Mouse (Mus musculus) liver, embryonic 16.5 days (tissue): ENCODE measurements around the gene Ttbk1. TPM values are rescaled to one million over a fixed set of nuclear protein-coding genes. Genes with fewer than 3 reads are reported as not detected.

ENCODE experiments used
- ATAC-seq: fragments of 200-750 bp; cut with Nextera tagmentation; 2 replicates; pipeline ENCODE4 v1.8.0; 2017; ENCODE audit warnings: low read depth, mild to moderate bottlenecking, moderate number of reproducible peaks, moderate library complexity
- H3K27ac ChIP-seq: fragments of 300-500 bp; sonication (generic); 2 replicates; pipeline ENCODE4 v1.5.1; 2014; ENCODE audit warnings: mild to moderate bottlenecking, low read length
- H3K27me3 ChIP-seq: fragments of 300-500 bp; sonication (generic); 2 replicates; pipeline ENCODE4 v1.6.1; 2014; ENCODE audit warnings: low read depth, low read length, mixed read lengths; ENCODE audit not compliant: control insufficient read depth, insufficient read depth
- H3K36me3 ChIP-seq: fragments of 300-500 bp; sonication (generic); 2 replicates; pipeline ENCODE4 v1.6.1; 2014; ENCODE audit warnings: mild to moderate bottlenecking; ENCODE audit not compliant: control insufficient read depth, insufficient read depth
- H3K4me1 ChIP-seq: fragments of 300-500 bp; sonication (generic); 2 replicates; pipeline ENCODE4 v1.6.1; 2014; ENCODE audit warnings: low read depth, low read length, mixed read lengths; ENCODE audit not compliant: control insufficient read depth
- H3K4me2 ChIP-seq: fragments of 300-500 bp; sonication (generic); 2 replicates; pipeline ENCODE4 v1.6.1; 2014; ENCODE audit warnings: low read depth, low read length, mixed read lengths
- H3K4me3 ChIP-seq: fragments of 300-500 bp; sonication (generic); 2 replicates; pipeline ENCODE4 v1.5.1; 2014; ENCODE audit warnings: low read depth, mild to moderate bottlenecking, low read length
- H3K9ac ChIP-seq: fragments of 300-500 bp; sonication (generic); 2 replicates; pipeline ENCODE4 v1.6.1; 2014; ENCODE audit warnings: low read depth, low read length
- H3K9me3 ChIP-seq: fragments of 300-500 bp; sonication (generic); replicated peaks from 2 replicates; pipeline ENCODE4 v1.6.1; 2016; ENCODE audit warnings: low read length; ENCODE audit not compliant: control insufficient read depth
- WGBS: fragments of 180-500 bp; shearing (Covaris S2); extraction: QIAGEN DNeasy Blood & Tissue Kit; methylation state at CpG from one replicate; pipeline ENCODE4 v1.1.7; 2014; ENCODE audit not compliant: insufficient replicate concordance; 5-methylcytosine and 5-hydroxymethylcytosine counted together
- polyA plus RNA-seq: library from polyadenylated mRNA; unstranded; fragments of >200 nt; fragmentation: Nextera tagmentation; extraction: Ambion mirVana; gene quantifications from 2 replicates; pipeline ENCODE4 v1.2.1, GENCODE M21; 2015

Gene Ttbk1
- polyA plus RNA-seq, 1 experiment from 2014 or later = not detected

DNA sequence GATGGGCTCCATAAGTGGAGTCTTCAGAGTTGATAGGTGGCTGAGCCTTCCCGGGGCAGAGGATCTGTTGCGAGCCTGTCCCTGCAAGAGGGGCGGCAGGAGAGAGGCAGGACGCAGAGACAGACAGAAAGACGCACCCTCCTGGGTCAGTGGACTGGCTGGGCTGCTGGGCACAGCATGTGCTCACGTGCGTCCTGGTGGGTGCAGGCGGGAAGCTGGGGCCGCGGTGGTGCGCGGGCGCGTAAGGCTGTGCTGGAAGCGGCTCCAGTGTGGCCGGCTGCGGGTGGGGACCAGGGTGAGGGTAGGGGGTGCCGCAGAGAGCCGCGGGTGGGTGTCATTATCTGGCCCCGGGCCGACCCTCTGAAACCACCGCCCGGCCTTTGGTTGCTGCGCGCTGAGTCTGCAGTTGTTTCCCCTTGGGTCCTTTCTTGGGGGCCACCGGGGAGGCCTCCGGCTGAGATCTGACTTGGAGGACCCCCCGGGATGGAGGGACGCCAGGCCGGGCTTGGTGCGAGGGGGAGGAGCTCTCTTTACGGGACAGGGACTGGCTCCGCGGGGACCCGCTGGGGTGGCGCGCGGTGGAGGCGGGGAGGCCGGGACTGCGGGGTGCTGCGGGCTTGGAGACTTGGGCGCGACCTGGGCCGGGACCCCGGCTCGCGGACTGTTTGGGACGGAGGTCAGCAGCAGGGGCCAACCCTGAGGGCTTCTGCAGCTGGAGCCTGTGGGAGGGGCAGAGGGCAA, 42.5 kb downstream of the Ttbk1 start:
- Histone ChIP-seq H3K4me1 (no peaks in the 10 kb centered on the region), H3K27ac (no peak overlapping the region), H3K36me3 (no peaks in the 10 kb centered on the region), H3K9ac (no peak overlapping the region), H3K27me3 (peaks cover 32% of the 10 kb centered on the region), H3K4me2 (no peak overlapping the region), H3K9me3 (no peaks in the 10 kb centered on the region), H3K4me3 (no peak overlapping the region)
- ATAC-seq = no peak
- 4% methylated on average over 49 of the region's 50 CpGs for WGBS

GRCm38 (mm10) chr17:46439176-46439575, 48.3 kb downstream of the Ttbk1 start:
- H3K4me3 ChIP-seq = no peak overlapping the region
- 73% methylated on average over 10 of the region's 10 CpGs for WGBS
- H3K36me3 ChIP-seq = no peaks in the 10 kb centered on the region
- no peak overlapping the region for H3K9ac ChIP-seq
- H3K9me3 ChIP-seq = no peaks in the 10 kb centered on the region
- ATAC-seq = no peak
- no peak overlapping the region for H3K27ac ChIP-seq
- H3K27me3 ChIP-seq = peaks cover 14% of the 10 kb centered on the region
- no peak overlapping the region for H3K4me2 ChIP-seq
- H3K4me1 ChIP-seq = no peaks in the 10 kb centered on the region

DNA sequence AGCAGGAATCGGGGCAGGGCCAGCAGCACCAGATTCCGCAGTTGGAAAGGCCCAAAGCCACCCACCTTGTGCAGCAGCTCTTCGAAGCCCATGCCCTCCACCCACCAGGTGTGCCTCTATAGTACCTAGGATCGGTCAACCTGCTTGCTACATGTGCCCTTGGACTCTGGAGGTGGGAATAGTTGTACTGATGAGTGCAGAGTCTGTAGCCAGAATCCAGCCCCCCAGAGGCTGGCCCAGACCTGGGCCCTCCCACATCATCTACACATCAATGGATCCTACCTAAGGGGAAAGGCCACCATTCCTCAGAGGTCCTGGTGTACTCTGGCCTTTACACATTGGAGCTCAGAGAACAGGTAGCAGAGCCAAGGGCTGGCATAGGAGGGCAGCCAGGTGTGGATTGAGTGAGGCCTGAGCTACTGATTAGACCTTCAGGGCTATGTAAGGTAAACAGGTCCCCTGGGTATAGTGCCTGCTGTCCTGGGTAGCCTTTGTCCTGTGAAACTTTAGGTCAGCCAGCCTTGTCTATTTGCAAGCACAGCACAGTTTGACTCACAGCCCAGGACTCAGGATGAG, 49.1 kb downstream of the Ttbk1 start, which contains the start of gene Slc22a7:
Gene Slc22a7, minus strand, starts transcription at position 160 of the 576 bp plus-strand sequence.
- no peaks in the 10 kb centered on the region for H3K4me1 ChIP-seq

GRCm38 (mm10) chr17:46436672-46437366, 50.7 kb downstream of the Ttbk1 start:
- H3K27ac ChIP-seq = no peak overlapping the region
- H3K9ac ChIP-seq = no peak overlapping the region
- no peak overlapping the region for H3K4me2 ChIP-seq
- no peaks in the 10 kb centered on the region for H3K36me3 ChIP-seq
- no peaks in the 10 kb centered on the region for H3K9me3 ChIP-seq
- 21% methylated on average over 23 of the region's 23 CpGs for WGBS
- no peak overlapping the region for H3K4me3 ChIP-seq
- H3K4me1 ChIP-seq = no peaks in the 10 kb centered on the region
- ATAC-seq = no peak
- peaks cover 5% of the 10 kb centered on the region for H3K27me3 ChIP-seq

More for the DNA sequence above, 49.1 kb downstream of the Ttbk1 start, which contains the start of gene Slc22a7:
- Histone ChIP-seq H3K9me3 (no peaks in the 10 kb centered on the region), H3K36me3 (no peaks in the 10 kb centered on the region), H3K4me3 (no peak within 1 kb of the TSS), H3K9ac (no peak within 1 kb of the TSS), H3K27me3 (peaks cover 6% of the 10 kb centered on the region), H3K27ac (no peak within 1 kb of the TSS), H3K4me2 (no peak within 1 kb of the TSS)
- peak; percentile 37; the same call in 1 of the 2 replicates for ATAC-seq
- 59% methylated on average over 4 of the region's 4 CpGs for WGBS

DNA sequence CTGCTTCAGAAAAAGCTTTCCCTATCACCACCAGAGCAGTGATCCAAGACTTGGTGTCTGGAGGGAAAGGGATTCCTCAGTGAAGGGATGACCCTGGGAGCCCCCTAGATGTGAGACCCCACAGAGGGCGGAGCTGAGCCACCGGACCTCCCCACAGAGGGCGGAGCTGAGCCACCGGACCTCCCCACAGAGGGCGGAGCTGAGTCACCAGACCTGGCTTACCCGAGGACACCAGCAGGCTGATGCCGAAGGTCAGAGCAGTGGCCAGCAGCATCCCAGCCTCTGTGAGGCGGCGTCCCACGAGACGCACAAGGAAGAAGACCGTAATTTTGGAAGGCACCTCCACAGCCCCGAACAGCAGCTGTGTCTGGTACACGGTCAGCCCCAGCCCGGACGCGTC, 53.8 kb downstream of the Ttbk1 start:
- Histone ChIP-seq H3K4me2 (peak overlapping the region; percentile 37), H3K9ac (no peak overlapping the region), H3K4me1 (no peaks in the 10 kb centered on the region), H3K9me3 (no peaks in the 10 kb centered on the region), H3K4me3 (no peak overlapping the region), H3K36me3 (no peaks in the 10 kb centered on the region), H3K27me3 (peaks cover 5% of the 10 kb centered on the region), H3K27ac (no peak overlapping the region)
- peak; percentile 55; the same call in 1 of the 2 replicates for ATAC-seq
- WGBS = 8% methylated on average over 17 of the region's 17 CpGs

- Histone ChIP-seq H3K9ac (no peak within 1 kb of the TSS), H3K4me3 (no peak within 1 kb of the TSS), H3K4me1 (no peaks in the 10 kb centered on the region), H3K9me3 (no peaks in the 10 kb centered on the region), H3K36me3 (no peaks in the 10 kb centered on the region), H3K27ac (no peak within 1 kb of the TSS), H3K27me3 (no peaks in the 10 kb centered on the region), H3K4me2 (no peak within 1 kb of the TSS)
- ATAC-seq = no peak
- 13% methylated on average over 18 of the region's 18 CpGs for WGBS
These were observed 58.6 kb downstream of the Ttbk1 start, which contains the start of gene Crip3 for GRCm38 (mm10) chr17:46428761-46429414. TSS of gene Crip3 (plus strand) at chr17:46428926.

DNA sequence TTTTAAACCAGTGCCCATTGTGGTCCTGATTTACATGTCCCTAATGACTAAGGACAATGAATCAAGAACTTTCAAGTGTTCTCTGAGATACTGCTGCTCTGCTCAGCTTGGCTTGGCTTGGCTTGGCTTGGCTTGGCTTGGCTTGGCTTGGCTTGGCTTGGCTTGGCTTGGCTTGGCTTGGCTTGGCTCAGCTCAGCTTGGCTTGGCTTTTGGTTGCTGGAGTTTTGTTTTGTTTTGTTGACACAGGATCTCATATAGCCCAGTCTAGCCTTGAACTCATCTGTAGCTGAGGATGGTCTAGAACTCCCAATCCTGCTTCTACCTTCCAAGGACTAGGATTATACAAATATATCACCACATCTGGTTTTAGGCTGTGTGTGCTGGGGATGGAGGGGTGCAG, 61.0 kb downstream of the Ttbk1 start:
- Histone ChIP-seq H3K4me3 (no peak overlapping the region), H3K4me2 (no peak overlapping the region), H3K27ac (no peak overlapping the region), H3K27me3 (no peaks in the 10 kb centered on the region), H3K9me3 (no peaks in the 10 kb centered on the region), H3K9ac (no peak overlapping the region), H3K36me3 (no peaks in the 10 kb centered on the region), H3K4me1 (no peaks in the 10 kb centered on the region)
- no peak for ATAC-seq

GRCm38 (mm10) chr17:46419717-46420116, 67.8 kb downstream of the Ttbk1 start:
- no peak overlapping the region for H3K4me3 ChIP-seq
- no peaks in the 10 kb centered on the region for H3K27me3 ChIP-seq
- H3K27ac ChIP-seq = no peak overlapping the region
- H3K9me3 ChIP-seq = no peaks in the 10 kb centered on the region
- no peaks in the 10 kb centered on the region for H3K4me1 ChIP-seq
- H3K36me3 ChIP-seq = no peaks in the 10 kb centered on the region
- ATAC-seq = no peak
- H3K4me2 ChIP-seq = no peak overlapping the region
- no peak overlapping the region for H3K9ac ChIP-seq
